ENCODE assay signal across 8 mouse cellular contexts in genomic region chr8:107424597-107425229, GRCm38 (mm10). TPM values are rescaled to one million over a fixed set of nuclear protein-coding genes. Genes with fewer than 3 reads are reported as not detected.
DNase-seq lines count a peak whose midpoint lies in the region; ATAC-seq lines count a peak whose summit lies in the region.

Gene Nob1, minus strand, starts transcription at chr8:107425051.

- H3K4me1 ChIP-seq in heart, embryonic 13.5 days = peaks cover 17% of the 10 kb centered on the region
- peaks cover 35% of the 10 kb centered on the region for H3K4me1 ChIP-seq in liver, embryonic 12.5 days
- peaks cover 12% of the 10 kb centered on the region for H3K4me1 ChIP-seq in stomach, embryonic 15.5 days

- ATAC-seq in erythroid progenitor cell, adult 5-6 weeks (replicated peaks; ENCODE audit: low FRiP score, poor library complexity, severe bottlenecking) = peak; percentile 98
- ATAC-seq in heart, embryonic 13.5 days (ENCODE audit: extremely low read depth, insufficient number of reproducible peaks, low FRiP score, low TSS enrichment) = peak; percentile 93
- ATAC-seq in liver, embryonic 12.5 days = peak; percentile 96
- peak; percentile 98 for ATAC-seq in stomach, embryonic 15.5 days (ENCODE audit: insufficient read depth, low FRiP score, low read depth)

- peak within 1 kb of the TSS; percentile 88 for H3K9ac ChIP-seq in heart, embryonic 13.5 days
- peak within 1 kb of the TSS; percentile 86 for H3K9ac ChIP-seq in liver, embryonic 12.5 days
- H3K9ac ChIP-seq in stomach, embryonic 15.5 days = peak within 1 kb of the TSS; percentile 87

- 0 out of 2 replicates have a peak, but pooled peaks cover 10% of the 10 kb centered on the region for H3K27me3 ChIP-seq in heart, embryonic 13.5 days (replicated peaks)
- H3K27me3 ChIP-seq in liver, embryonic 12.5 days (replicated peaks) = peaks cover 9% of the 10 kb centered on the region
- no peaks in the 10 kb centered on the region for H3K27me3 ChIP-seq in stomach, embryonic 15.5 days (replicated peaks)

- H3K36me3 ChIP-seq in heart, embryonic 13.5 days = peaks cover 38% of the 10 kb centered on the region
- H3K36me3 ChIP-seq in liver, embryonic 12.5 days = peaks cover 37% of the 10 kb centered on the region
- H3K36me3 ChIP-seq in stomach, embryonic 15.5 days = peaks cover 10% of the 10 kb centered on the region

- H3K4me3 ChIP-seq in heart, embryonic 13.5 days = peak within 1 kb of the TSS; percentile 82
- peak within 1 kb of the TSS; percentile 78 for H3K4me3 ChIP-seq in liver, embryonic 12.5 days
- peak within 1 kb of the TSS; percentile 92 for H3K4me3 ChIP-seq in stomach, embryonic 15.5 days (replicated peaks)

- under 1% methylated on average over 50 of the region's 50 CpGs for WGBS in heart, embryonic 13.5 days
- WGBS in liver, embryonic 12.5 days (ENCODE audit: insufficient replicate concordance) = under 1% methylated on average over 50 of the region's 50 CpGs
- WGBS in stomach, embryonic 15.5 days = under 1% methylated on average over 50 of the region's 50 CpGs

- peak; percentile 98 for DNase-seq in CD4-positive helper T cell, adult 2 months (ENCODE audit: low read depth, low spot score)
- peak; percentile 88 for DNase-seq in brain, embryonic 18.5 days (ENCODE audit: low read depth, low spot score)
- peak; percentile 99 for DNase-seq in kidney, postnatal 10 days
- DNase-seq in natural killer cell, adult 2 months (ENCODE audit: low spot score in 2 of 2) = peak; percentile 94 to 97

- H3K27ac ChIP-seq in heart, embryonic 13.5 days (replicated peaks) = peak within 1 kb of the TSS; percentile 69
- H3K27ac ChIP-seq in liver, embryonic 12.5 days = peak within 1 kb of the TSS; percentile 80
- peak within 1 kb of the TSS; percentile 83 for H3K27ac ChIP-seq in stomach, embryonic 15.5 days

- peak within 1 kb of the TSS; percentile 81 for H3K4me2 ChIP-seq in heart, embryonic 13.5 days
- H3K4me2 ChIP-seq in liver, embryonic 12.5 days = peak within 1 kb of the TSS; percentile 86
- H3K4me2 ChIP-seq in stomach, embryonic 15.5 days = peak within 1 kb of the TSS; percentile 70

- no peaks in the 10 kb centered on the region for H3K9me3 ChIP-seq in heart, embryonic 13.5 days
- H3K9me3 ChIP-seq in liver, embryonic 12.5 days (replicated peaks) = no peaks in the 10 kb centered on the region
- no peaks in the 10 kb centered on the region for H3K9me3 ChIP-seq in stomach, embryonic 15.5 days

RNA-seq across cellular contexts. Expression of gene Nob1, which starts in this region (rescaled TPM):
- 6.5 and 10.9 TPM in 2 replicates for total RNA-seq in erythroid progenitor cell, adult 5-6 weeks (2015; ENCODE audit: low replicate concordance)
- total RNA-seq in erythroid progenitor cell, adult 5-6 weeks (2017; ENCODE audit: low replicate concordance) = 5.5 and 6.0 TPM in 2 replicates
- polyA plus RNA-seq in heart, embryonic 13.5 days (2015; fragmentation: Nextera tagmentation; extraction: Ambion mirVana) = 45.2 and 51.1 TPM in 2 replicates
- polyA plus RNA-seq in liver, embryonic 12.5 days (2016; fragmentation: Nextera tagmentation; extraction: Ambion mirVana) = 63.7 and 68.9 TPM in 2 replicates
- 68.4 and 73.4 TPM in 2 replicates for polyA plus RNA-seq in stomach, embryonic 15.5 days (2015; fragmentation: Nextera tagmentation; extraction: Ambion mirVana)

Comparison
In these comparisons a context has a peak if more than half of its experiments do, and no peak if none do; other contexts are left out.
1. Peak in every context shown above with its lines: DNase-seq, ATAC-seq, H3K4me3 ChIP-seq and H3K27ac ChIP-seq.